Mouse (Mus musculus): Measurements from ENCODE around the gene Mov10. TPM values are rescaled to one million over a fixed set of nuclear protein-coding genes. Genes with fewer than 3 reads are reported as not detected.
A peak's percentile ranks its signal among the peaks of the same experiment; 100 is the strongest.
"Not testable (repeated sequence)": the region's sequence is repeated elsewhere in the genome, so short reads cannot be mapped to it uniquely, and the experiment has no call there.

Gene Mov10
- polyA plus RNA-seq, 1 experiment, result 13.5 TPM

- H3K4me3 ChIP-seq (replicated peaks; ENCODE audit: extremely low read depth, low read depth, low read length); H3K4me1 ChIP-seq (ENCODE audit: control insufficient read depth, insufficient read depth, low read length): not testable (repeated sequence)
- WGBS, result 20% methylated on average over 21 of the region's 25 CpGs
- DNase-seq, result peak; percentile 18
- peak; percentile 30; the same call in 1 of the 2 replicates for TF ChIP-seq CTCF (IDR thresholded peaks at IDR 0.05; ENCODE audit: insufficient read depth, low read length)
Measured at GRCm38 (mm10) chr3:104752845-104753244, 65.5 kb downstream of the Mov10 start.

Other genes starting within 250 kb of the Mov10 start
- gene Slc16a1, start 179.9 kb downstream of the Mov10 start, polyA plus RNA-seq (2012; rRNA removed), result 14.5 and 15.7 TPM in 2 replicates
- 8.0 and 10.8 TPM in 2 replicates for gene Ppm1j, start 37.5 kb downstream of the Mov10 start, polyA plus RNA-seq (2012; rRNA removed)
- gene Fam19a3, start 36.7 kb downstream of the Mov10 start, polyA plus RNA-seq (2012; rRNA removed), result 0.34 and 0.38 TPM in 2 replicates
- 107 and 140 TPM in 2 replicates for gene Rhoc, start 30.2 kb downstream of the Mov10 start, polyA plus RNA-seq (2012; rRNA removed)
- gene St7l, start 45.4 kb upstream of the Mov10 start, polyA plus RNA-seq (2012; rRNA removed), result 7.8 and 9.1 TPM in 2 replicates
- gene Capza1, start 45.9 kb upstream of the Mov10 start, polyA plus RNA-seq (2012; rRNA removed), result 16.9 and 31.0 TPM in 2 replicates
- 3.5 and 4.9 TPM in 2 replicates for gene Wnt2b, start 143.4 kb upstream of the Mov10 start, polyA plus RNA-seq (2012; rRNA removed)
- gene Cttnbp2nl, start 234.6 kb upstream of the Mov10 start, polyA plus RNA-seq (2012; rRNA removed), result 18.5 and 21.6 TPM in 2 replicates
- gene 4930564D02Rik, start 248.3 kb upstream of the Mov10 start, polyA plus RNA-seq (2012; rRNA removed), result not detected in 2 replicates